Mouse (Mus musculus): ENCODE measurements around the gene Gm20388.

- no peak for TF ChIP-seq CTCF (IDR thresholded peaks at IDR 0.05; ENCODE audit: borderline replicate concordance, extremely low read depth, insufficient read depth, insufficient read length)
- TF ChIP-seq POLR2A (IDR thresholded peaks at IDR 0.05; ENCODE audit: borderline replicate concordance, extremely low read depth, insufficient read depth, insufficient read length, poor library complexity, severe bottlenecking) = no peak
Observed at GRCm38 (mm10) chr8:122618660-122619378, 2708.2 kb downstream of the Gm20388 start.

All from brain, embryonic 14.5 days (tissue).